Mouse (Mus musculus) brown adipose tissue, adult 24 weeks (tissue): ENCODE measurements around the gene Me1. TPM values are rescaled to one million over a fixed set of nuclear protein-coding genes. Genes with fewer than 3 reads are reported as not detected.

Experiments used
- polyA plus RNA-seq: library from polyadenylated mRNA; stranded (reverse); fragments of >200 nt; gene quantifications from 2 replicates; pipeline ENCODE4 v1.2.4, GENCODE M21; 2012; ENCODE audit not compliant: missing spikeins, insufficient read depth, insufficient read length

Gene Me1
- polyA plus RNA-seq, 1 experiment, result 987 TPM

Other genes with a start within 250 kb of the Me1 start
- gene Ube2cbp, start 231.0 kb downstream of the Me1 start, polyA plus RNA-seq, result not detected in 2 replicates
- 7.5 and 7.6 TPM in 2 replicates for gene Dop1a, start 228.8 kb downstream of the Me1 start, polyA plus RNA-seq
- gene Pgm3, start 124.1 kb downstream of the Me1 start, polyA plus RNA-seq, result 2.3 and 5.9 TPM in 2 replicates
- not detected in 2 replicates for gene Rwdd2a, start 124.0 kb downstream of the Me1 start, polyA plus RNA-seq
- not detected in 2 replicates for gene Prss35, start 47.7 kb upstream of the Me1 start, polyA plus RNA-seq
- gene Snap91, start 184.7 kb upstream of the Me1 start, polyA plus RNA-seq, result not detected in 2 replicates